Mouse (Mus musculus) stomach, postnatal 0 days (tissue): ENCODE results near the gene Cd63.

Experiments
- CTCF ChIP-seq: IDR thresholded peaks from 2 replicates; pipeline ENCODE4 v1.5.1; 2016; ENCODE audit warnings: antibody characterized with exemption, low read depth, mild to moderate bottlenecking, moderate library complexity
- EP300 ChIP-seq: optimal IDR thresholded peaks from 2 replicates; pipeline ENCODE3; 2016; ENCODE audit warnings: antibody characterized with exemption

GRCm38 (mm10) chr10:128933976-128934721 is 33.4 kb downstream of the Cd63 start:
- TF ChIP-seq CTCF (no peak), EP300 (no peak)
